Mouse (Mus musculus): ENCODE data around the gene Sstr2. TPM values are rescaled to one million over a fixed set of nuclear protein-coding genes. Genes with fewer than 3 reads are reported as not detected.
"Not testable (repeated sequence)": the region's sequence is repeated elsewhere in the genome, so short reads cannot be mapped to it uniquely, and the experiment has no call there.

The Sstr2 gene
- polyA plus RNA-seq, 1 experiment, result 0.57 TPM

- Histone ChIP-seq H3K27me3 (ENCODE audit: control insufficient read depth, insufficient read depth, low read length, poor library complexity, severe bottlenecking) (no peaks in the 10 kb centered on the region), H3K27ac (ENCODE audit: insufficient read depth, low read length) (no peak overlapping the region), H3K9ac (ENCODE audit: low read depth, poor library complexity, severe bottlenecking) (no peak overlapping the region), H3K4me1 (ENCODE audit: control insufficient read depth, insufficient read depth, low read length) (peaks cover 4% of the 10 kb centered on the region), H3K36me3 (ENCODE audit: control insufficient read depth, insufficient read depth, low read length, poor library complexity, severe bottlenecking) (peaks cover 21% of the 10 kb centered on the region), H3K9me3 (replicated peaks; ENCODE audit: control insufficient read depth, insufficient read depth, low read length, poor library complexity, severe bottlenecking) (no peaks in the 10 kb centered on the region), H3K4me3 (ENCODE audit: low read depth, low read length) (no peak overlapping the region)
- TF ChIP-seq EP300 (IDR thresholded peaks at IDR 0.05; ENCODE audit: insufficient read depth, low read depth, low read length) (no peak), POLR2A (IDR thresholded peaks at IDR 0.05; ENCODE audit: insufficient read depth, low read length) (no peak), CTCF (IDR thresholded peaks at IDR 0.05; ENCODE audit: low read depth, low read length) (no peak)
These were observed 35.6 kb downstream of the Sstr2 start for GRCm38 (mm10) chr11:113654561-113655270.

DNA sequence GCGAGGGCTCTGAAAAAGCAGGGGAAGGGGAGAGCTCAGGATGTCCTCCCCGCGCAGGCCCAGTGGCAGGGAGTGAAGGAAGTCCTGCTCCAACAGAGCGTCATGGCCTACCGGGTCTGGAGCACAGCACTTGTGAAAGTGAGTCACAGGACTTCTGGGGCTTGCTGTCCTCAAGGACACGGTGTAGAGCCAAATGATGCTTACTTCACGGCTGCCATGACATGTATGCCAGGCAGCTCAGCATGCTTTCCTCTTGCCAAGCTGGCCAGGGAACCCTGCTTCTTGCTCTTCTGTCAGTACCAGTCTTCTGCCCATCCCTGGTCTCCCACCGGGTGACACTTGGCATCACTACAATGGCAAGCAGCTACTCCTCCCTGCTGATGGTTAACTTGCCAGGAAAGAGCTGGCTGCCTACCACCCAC, 37.4 kb downstream of the Sstr2 start:
- Histone ChIP-seq H3K4me1 (ENCODE audit: control insufficient read depth, insufficient read depth, low read length) (peaks cover 2% of the 10 kb centered on the region), H3K9me3 (replicated peaks; ENCODE audit: control insufficient read depth, insufficient read depth, low read length, poor library complexity, severe bottlenecking) (no peaks in the 10 kb centered on the region)

DNA sequence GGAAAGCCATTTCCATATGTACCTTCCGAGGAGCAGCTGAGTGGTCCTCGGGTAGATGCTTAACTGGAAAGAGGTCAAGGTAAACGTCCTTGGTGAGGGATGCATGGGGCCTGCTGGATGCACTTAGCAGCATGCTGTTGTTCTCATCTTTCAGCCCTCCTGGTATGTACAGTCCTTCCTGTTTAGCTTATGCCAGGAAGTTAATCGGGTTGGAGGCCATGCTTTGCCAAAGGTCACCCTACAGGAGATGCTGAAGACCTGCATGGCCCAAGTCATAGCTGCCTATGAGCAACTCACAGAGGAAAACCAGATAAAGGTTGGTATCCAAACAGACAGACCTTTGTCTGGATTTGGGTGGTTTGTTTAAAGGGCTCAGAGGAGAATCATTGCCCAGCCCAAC, 38.1 kb downstream of the Sstr2 start:
- Histone ChIP-seq H3K27me3 (ENCODE audit: control insufficient read depth, insufficient read depth, low read length, poor library complexity, severe bottlenecking) (no peaks in the 10 kb centered on the region), H3K9ac (ENCODE audit: low read depth, poor library complexity, severe bottlenecking) (no peak overlapping the region), H3K4me1 (ENCODE audit: control insufficient read depth, insufficient read depth, low read length) (peaks cover 2% of the 10 kb centered on the region), H3K36me3 (ENCODE audit: control insufficient read depth, insufficient read depth, low read length, poor library complexity, severe bottlenecking) (peaks cover 36% of the 10 kb centered on the region), H3K27ac (ENCODE audit: insufficient read depth, low read length) (no peak overlapping the region), H3K4me3 (ENCODE audit: low read depth, low read length) (no peak overlapping the region), H3K9me3 (replicated peaks; ENCODE audit: control insufficient read depth, insufficient read depth, low read length, poor library complexity, severe bottlenecking) (no peaks in the 10 kb centered on the region)
- TF ChIP-seq EP300 (IDR thresholded peaks at IDR 0.05; ENCODE audit: insufficient read depth, low read depth, low read length) (no peak), POLR2A (IDR thresholded peaks at IDR 0.05; ENCODE audit: insufficient read depth, low read length) (no peak), CTCF (IDR thresholded peaks at IDR 0.05; ENCODE audit: low read depth, low read length) (no peak)

More for the DNA sequence above, 37.4 kb downstream of the Sstr2 start:
- no peak overlapping the region for H3K4me3 ChIP-seq (ENCODE audit: low read depth, low read length)
- no peaks in the 10 kb centered on the region for H3K27me3 ChIP-seq (ENCODE audit: control insufficient read depth, insufficient read depth, low read length, poor library complexity, severe bottlenecking)
- H3K27ac ChIP-seq (ENCODE audit: insufficient read depth, low read length), result no peak overlapping the region
- TF ChIP-seq CTCF (IDR thresholded peaks at IDR 0.05; ENCODE audit: low read depth, low read length), result no peak
- no peak for TF ChIP-seq EP300 (IDR thresholded peaks at IDR 0.05; ENCODE audit: insufficient read depth, low read depth, low read length)
- TF ChIP-seq POLR2A (IDR thresholded peaks at IDR 0.05; ENCODE audit: insufficient read depth, low read length), result no peak
- peaks cover 29% of the 10 kb centered on the region for H3K36me3 ChIP-seq (ENCODE audit: control insufficient read depth, insufficient read depth, low read length, poor library complexity, severe bottlenecking)
- H3K9ac ChIP-seq (ENCODE audit: low read depth, poor library complexity, severe bottlenecking), result no peak overlapping the region

DNA sequence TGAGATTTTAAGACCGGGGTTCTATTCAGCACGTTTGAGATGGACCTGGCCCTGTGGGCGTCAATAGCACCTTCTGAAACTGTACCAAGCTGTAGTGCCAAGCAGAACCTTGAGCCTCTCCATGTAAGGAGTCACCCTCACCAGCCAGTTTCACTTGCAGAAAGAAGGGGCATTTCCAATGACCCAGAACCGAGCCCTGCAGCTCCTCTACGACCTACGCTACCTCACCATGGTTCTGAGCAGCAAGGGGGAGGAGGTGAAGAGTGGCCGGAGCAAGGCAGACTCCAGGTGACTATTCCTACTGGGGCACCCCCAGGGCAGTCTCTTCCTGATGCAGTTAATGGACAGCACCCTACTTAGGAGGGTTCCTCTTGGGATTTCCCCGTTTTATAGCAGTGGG, 39.2 kb downstream of the Sstr2 start:
- Histone ChIP-seq H3K27ac (ENCODE audit: insufficient read depth, low read length) (no peak overlapping the region), H3K27me3 (ENCODE audit: control insufficient read depth, insufficient read depth, low read length, poor library complexity, severe bottlenecking) (no peaks in the 10 kb centered on the region), H3K9ac (ENCODE audit: low read depth, poor library complexity, severe bottlenecking) (no peak overlapping the region), H3K36me3 (ENCODE audit: control insufficient read depth, insufficient read depth, low read length, poor library complexity, severe bottlenecking) (peaks cover 41% of the 10 kb centered on the region), H3K4me3 (ENCODE audit: low read depth, low read length) (no peak overlapping the region), H3K9me3 (replicated peaks; ENCODE audit: control insufficient read depth, insufficient read depth, low read length, poor library complexity, severe bottlenecking) (no peaks in the 10 kb centered on the region), H3K4me1 (ENCODE audit: control insufficient read depth, insufficient read depth, low read length) (peaks cover 2% of the 10 kb centered on the region)
- no peak for TF ChIP-seq CTCF (IDR thresholded peaks at IDR 0.05; ENCODE audit: low read depth, low read length)
- TF ChIP-seq POLR2A (IDR thresholded peaks at IDR 0.05; ENCODE audit: insufficient read depth, low read length), result no peak
- TF ChIP-seq EP300 (IDR thresholded peaks at IDR 0.05; ENCODE audit: insufficient read depth, low read depth, low read length), result no peak

DNA sequence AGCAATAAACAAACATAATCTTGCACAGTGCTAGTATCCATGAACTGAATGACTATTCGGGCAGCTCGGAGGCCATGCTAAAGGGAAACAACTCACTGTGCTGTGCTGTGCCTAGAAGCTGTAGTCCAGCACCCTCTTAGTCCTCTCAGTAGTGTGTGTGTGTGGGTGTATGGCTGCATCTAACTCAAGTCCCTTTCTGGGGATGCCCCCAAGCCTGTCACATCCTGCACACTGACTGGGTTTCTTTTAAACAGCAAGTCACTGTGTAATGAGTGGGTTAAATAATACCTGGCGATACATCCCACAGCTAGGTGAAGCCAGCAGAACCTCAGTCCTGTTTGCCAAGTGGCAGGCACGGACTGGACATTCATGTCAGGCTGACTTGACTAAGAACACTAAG, 39.6 kb downstream of the Sstr2 start:
- H3K4me1 ChIP-seq (ENCODE audit: control insufficient read depth, insufficient read depth, low read length), result peaks cover 2% of the 10 kb centered on the region
- no peaks in the 10 kb centered on the region for H3K9me3 ChIP-seq (replicated peaks; ENCODE audit: control insufficient read depth, insufficient read depth, low read length, poor library complexity, severe bottlenecking)
- H3K27ac ChIP-seq (ENCODE audit: insufficient read depth, low read length), result peak overlapping the region; percentile 26; the same call in 1 of the 2 replicates
- no peak overlapping the region for H3K9ac ChIP-seq (ENCODE audit: low read depth, poor library complexity, severe bottlenecking)
- TF ChIP-seq EP300 (IDR thresholded peaks at IDR 0.05; ENCODE audit: insufficient read depth, low read depth, low read length) (no peak), CTCF (IDR thresholded peaks at IDR 0.05; ENCODE audit: low read depth, low read length) (no peak), POLR2A (IDR thresholded peaks at IDR 0.05; ENCODE audit: insufficient read depth, low read length) (no peak)
- H3K27me3 ChIP-seq (ENCODE audit: control insufficient read depth, insufficient read depth, low read length, poor library complexity, severe bottlenecking), result no peaks in the 10 kb centered on the region
- no peak overlapping the region for H3K4me3 ChIP-seq (ENCODE audit: low read depth, low read length)
- H3K36me3 ChIP-seq (ENCODE audit: control insufficient read depth, insufficient read depth, low read length, poor library complexity, severe bottlenecking), result peaks cover 45% of the 10 kb centered on the region

GRCm38 (mm10) chr11:113660213-113660612, 41.1 kb downstream of the Sstr2 start:
- H3K4me1 ChIP-seq (ENCODE audit: control insufficient read depth, insufficient read depth, low read length); H3K9ac ChIP-seq (ENCODE audit: low read depth, poor library complexity, severe bottlenecking); H3K9me3 ChIP-seq (replicated peaks; ENCODE audit: control insufficient read depth, insufficient read depth, low read length, poor library complexity, severe bottlenecking); H3K4me3 ChIP-seq (ENCODE audit: low read depth, low read length); H3K27me3 ChIP-seq (ENCODE audit: control insufficient read depth, insufficient read depth, low read length, poor library complexity, severe bottlenecking); H3K27ac ChIP-seq (ENCODE audit: insufficient read depth, low read length): not testable (repeated sequence)
- H3K36me3 ChIP-seq (ENCODE audit: control insufficient read depth, insufficient read depth, low read length, poor library complexity, severe bottlenecking), result peaks cover 36% of the 10 kb centered on the region
